Mouse (Mus musculus) C2C12 (cell line): ENCODE results near the gene Abl2.

Source experiments
- CTCF ChIP-seq: IDR thresholded peaks from one replicate; pipeline ENCODE4 v1.5.1; 2011; ENCODE audit not compliant: control insufficient read depth, insufficient read depth, insufficient read length
- MYOD1 ChIP-seq: IDR thresholded peaks from one replicate; pipeline ENCODE4 v1.6.1; 2011; ENCODE audit warnings: low read depth; ENCODE audit not compliant: control insufficient read depth, insufficient read length
- USF1 ChIP-seq: IDR thresholded peaks from one replicate; pipeline ENCODE4 v1.6.1; 2011; ENCODE audit warnings: low read depth, mild to moderate bottlenecking, control low read depth, moderate library complexity

DNA sequence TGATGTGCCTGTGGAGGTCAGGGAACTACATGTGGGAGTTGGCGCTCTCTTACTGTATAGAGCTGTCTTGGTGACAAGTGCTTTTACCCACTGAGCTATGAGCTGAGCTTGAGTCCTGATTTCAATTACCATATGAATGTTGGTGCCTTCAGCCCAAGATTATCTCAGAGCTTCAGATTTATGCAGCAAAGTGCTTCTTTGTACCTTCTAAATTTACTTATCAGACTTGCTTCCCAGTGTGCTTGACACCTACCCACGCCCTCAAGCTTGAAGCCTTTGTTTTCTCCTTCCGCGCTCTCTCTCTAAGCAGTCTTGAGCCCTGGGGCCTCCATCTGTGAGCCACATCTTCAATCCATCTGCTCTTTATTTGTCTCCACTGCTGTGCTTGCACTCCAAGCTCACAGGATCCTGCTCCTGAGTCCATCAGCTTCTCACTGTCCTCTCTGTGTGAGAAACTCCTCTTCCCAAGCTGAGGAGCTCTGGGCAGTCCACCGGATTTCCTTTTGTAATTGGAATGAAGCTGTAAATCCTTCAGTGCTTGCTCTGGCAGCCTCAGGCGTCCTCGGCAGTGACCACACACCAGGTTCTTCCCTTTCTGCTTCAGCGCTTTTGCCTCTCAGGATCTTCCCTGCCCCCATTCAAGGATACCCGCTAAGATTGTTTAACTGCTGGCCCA is 55.4 kb downstream of the Abl2 start:
- TF ChIP-seq CTCF (no peak), MYOD1 (no peak), USF1 (no peak)
